Mouse (Mus musculus) splenic B cell, adult 2 months (primary cell): ENCODE data around the gene Thsd4.

ENCODE experiments used
- DNase-seq: peaks from one replicate; pipeline ENCODE4 v3.0.0-alpha.2; 2011; ENCODE audit warnings: low read depth, low spot score
- H3K27me3 ChIP-seq: 2 replicates; pipeline ENCODE4 v1.6.1; 2012; ENCODE audit warnings: mild to moderate bottlenecking, low read length, moderate library complexity, mixed read lengths; ENCODE audit not compliant: control insufficient read depth, poor library complexity, insufficient read depth, severe bottlenecking
- H3K36me3 ChIP-seq: 2 replicates; pipeline ENCODE4 v1.6.1; 2012; ENCODE audit warnings: mild to moderate bottlenecking, low read length, moderate library complexity, mixed read lengths; ENCODE audit not compliant: control insufficient read depth, poor library complexity, insufficient read depth, severe bottlenecking

The Thsd4 gene

DNA sequence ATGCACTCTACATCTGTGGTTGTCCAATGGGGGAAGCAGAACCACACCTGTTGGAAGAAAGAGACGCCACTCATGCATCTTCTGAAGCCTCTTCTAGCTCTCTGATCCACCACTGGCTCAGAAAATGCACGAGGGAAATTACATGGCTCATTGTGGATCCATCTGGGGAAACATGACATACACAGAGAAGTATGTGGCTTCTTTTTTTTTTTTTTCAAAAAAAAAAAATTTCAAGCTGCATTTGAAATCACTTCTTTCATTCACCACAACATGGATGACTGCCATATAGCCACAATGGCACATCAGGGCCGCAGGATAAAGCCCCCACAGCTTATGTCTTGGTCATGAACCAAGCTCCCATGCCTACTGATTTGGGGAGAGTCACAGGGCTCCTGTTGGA is 6.4 kb upstream of the Thsd4 start:
- no peak for DNase-seq
- Histone ChIP-seq H3K36me3 (no peaks in the 10 kb centered on the region), H3K27me3 (no peaks in the 10 kb centered on the region)

DNA sequence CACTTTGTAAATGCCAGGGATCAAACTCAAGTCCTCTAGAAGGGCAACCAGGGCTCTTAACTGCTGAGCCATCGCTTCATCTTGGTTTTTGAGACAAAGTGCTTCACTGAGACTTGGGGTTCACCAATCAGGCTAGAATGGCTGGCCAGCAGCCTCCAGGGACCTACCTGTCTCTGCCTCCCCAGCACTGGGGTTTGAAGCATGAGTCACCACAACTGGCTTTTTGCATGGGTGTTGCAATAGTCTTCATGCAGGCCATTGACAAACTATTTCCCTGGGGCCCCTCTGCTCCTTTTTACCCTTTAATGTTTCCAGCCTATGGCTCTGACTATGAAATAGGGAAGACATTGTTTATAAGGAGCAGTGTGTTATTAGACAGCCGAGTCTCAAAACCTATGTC is 6.0 kb upstream of the Thsd4 start:
- H3K36me3 ChIP-seq, result no peaks in the 10 kb centered on the region
- no peaks in the 10 kb centered on the region for H3K27me3 ChIP-seq
- no peak for DNase-seq

DNA sequence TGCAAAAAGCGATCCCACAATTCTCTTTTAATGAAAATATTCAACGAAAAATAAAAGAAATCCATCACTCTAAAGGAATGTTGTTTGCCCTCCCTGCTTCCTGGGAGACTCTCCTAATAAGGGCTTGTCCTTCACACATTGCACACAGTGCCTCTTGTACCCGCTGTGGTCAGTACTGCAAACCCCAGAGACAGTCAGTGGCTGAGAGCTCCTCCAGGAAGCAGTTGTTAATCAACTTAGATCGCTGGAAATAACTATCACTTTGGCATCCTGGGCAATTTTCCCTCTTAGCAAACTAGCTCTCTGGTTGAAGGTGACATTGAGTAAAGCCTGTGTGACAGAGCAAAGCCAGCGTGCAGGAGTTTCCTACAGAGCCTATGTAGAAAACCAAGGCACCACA is 5.2 kb upstream of the Thsd4 start:
- H3K27me3 ChIP-seq, result no peaks in the 10 kb centered on the region
- DNase-seq, result no peak
- H3K36me3 ChIP-seq, result no peaks in the 10 kb centered on the region

DNA sequence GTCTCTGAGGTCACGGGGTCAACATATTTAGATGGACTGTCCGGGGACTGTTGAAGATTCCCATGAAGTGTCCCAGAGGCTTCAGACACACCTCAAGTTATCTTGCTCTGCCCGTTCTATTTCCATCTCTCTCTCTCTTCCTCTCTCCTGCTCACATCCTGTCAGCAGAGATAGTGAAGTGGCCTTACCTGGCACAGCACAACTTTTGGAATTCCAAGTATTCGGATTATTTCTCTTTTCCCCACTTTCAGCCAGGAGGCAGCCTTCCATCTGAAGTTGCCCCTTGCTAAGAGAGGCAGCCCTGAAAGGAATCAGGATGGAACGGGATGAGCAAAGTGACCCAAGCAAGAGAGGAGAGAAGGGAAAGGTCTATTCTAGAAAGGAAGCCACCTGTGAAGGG is 4.3 kb upstream of the Thsd4 start:
- H3K27me3 ChIP-seq, result no peaks in the 10 kb centered on the region
- DNase-seq, result no peak
- H3K36me3 ChIP-seq, result no peaks in the 10 kb centered on the region

DNA sequence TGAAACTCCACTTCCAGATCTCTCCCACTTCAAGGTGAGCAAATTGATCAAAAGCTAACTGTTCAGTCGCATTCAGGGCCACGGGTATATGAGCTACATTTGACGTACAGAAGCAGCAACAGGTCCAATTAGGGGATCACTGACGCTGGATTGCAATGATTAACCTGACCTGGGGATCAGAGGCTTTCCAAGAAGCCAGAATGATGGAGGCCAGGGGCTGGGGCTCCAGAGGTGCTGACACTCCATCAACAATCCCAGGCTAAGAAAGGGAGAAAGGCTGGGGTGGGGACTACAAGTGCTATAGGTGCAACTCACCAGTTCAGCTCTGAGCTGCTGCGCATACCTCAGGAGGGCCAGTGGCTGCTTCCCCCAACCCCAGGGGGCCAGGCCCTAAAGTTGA is 703 bp downstream of the Thsd4 start:
- no peak for DNase-seq
- no peaks in the 10 kb centered on the region for H3K36me3 ChIP-seq
- H3K27me3 ChIP-seq, result no peaks in the 10 kb centered on the region

DNA sequence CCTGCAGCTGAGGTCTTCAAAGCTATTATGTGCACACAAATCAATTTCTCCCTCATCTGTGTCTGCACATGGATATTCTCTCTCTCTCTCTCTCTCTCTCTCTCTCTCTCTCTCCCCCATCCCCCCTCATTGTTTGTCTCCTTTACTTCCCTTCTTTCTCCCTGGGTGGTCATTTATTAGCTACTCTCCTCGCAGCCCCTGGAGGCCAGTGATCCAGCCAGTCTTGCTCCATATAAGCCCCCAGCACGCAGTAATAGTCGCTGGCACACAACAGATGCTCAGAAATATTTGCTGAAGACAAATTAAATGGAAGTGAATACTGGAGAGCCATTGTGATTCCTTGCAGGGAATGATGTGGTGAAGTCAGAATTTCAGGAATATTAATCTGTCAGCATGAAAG is 2.2 kb downstream of the Thsd4 start:
- no peaks in the 10 kb centered on the region for H3K36me3 ChIP-seq
- DNase-seq, result no peak

DNA sequence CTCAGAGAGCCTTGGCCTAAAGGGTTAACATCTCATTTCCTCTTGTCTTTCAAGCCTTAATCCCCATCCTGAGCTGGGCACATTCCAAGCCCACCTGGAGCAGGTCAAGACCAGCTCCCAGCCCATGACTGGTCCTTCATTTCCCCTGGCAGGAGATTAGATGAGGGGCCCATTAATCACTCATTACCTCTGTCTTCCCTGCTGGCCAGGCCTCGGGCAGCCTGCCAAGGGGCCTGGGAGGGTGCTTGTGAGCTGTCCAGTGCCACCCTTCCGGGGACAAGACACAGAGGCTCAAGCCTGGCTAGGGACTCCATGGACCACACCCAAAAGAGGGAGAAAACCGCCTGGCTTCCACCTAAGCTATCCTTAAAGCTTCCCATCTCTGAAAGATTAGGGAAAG is 3.6 kb downstream of the Thsd4 start:
- no peak for DNase-seq
- Histone ChIP-seq H3K27me3 (no peaks in the 10 kb centered on the region), H3K36me3 (no peaks in the 10 kb centered on the region)

More for the DNA sequence above, 2.2 kb downstream of the Thsd4 start:
- H3K27me3 ChIP-seq, result no peaks in the 10 kb centered on the region

DNA sequence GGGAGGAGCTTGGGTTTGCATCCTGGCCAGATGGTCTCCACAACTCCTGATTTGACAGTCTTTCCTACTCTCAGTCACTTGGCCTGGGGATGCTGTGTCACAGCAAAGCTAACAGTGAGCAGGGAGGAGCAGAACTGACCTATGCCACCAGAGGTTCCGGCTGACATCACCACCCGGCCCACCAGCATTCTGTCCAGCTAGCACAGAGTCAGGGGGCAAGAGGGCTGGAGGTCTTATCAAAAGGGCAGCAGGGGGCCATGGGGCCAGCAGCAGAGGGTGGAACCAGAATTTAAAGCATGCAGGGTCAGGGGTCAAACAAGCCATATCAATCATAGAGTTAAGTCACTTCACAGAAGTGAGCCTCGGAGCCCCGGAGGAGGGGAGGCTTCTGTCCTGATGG is 4.7 kb downstream of the Thsd4 start:
- Histone ChIP-seq H3K36me3 (no peaks in the 10 kb centered on the region), H3K27me3 (no peaks in the 10 kb centered on the region)
- no peak for DNase-seq

DNA sequence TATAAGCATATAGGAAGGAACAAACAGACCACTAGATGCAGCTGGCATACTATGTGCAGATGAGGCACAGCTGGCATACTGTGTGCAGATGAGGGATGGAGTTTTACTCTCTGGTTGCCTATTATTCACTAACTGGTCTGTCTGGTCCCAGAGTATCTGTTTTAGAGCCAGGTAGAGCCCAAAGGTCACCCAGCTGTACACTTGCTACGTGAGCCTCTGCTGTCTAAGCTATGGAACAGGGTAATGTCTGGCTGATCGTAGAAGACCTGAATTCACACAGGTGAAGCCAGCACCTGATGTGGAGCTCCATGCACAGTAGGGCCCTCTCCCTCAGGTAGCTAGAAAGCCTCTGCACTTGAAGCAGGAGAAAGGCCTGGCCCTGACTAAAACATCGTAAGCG is 5.5 kb downstream of the Thsd4 start:
- DNase-seq, result no peak
- no peaks in the 10 kb centered on the region for H3K27me3 ChIP-seq
- no peaks in the 10 kb centered on the region for H3K36me3 ChIP-seq

DNA sequence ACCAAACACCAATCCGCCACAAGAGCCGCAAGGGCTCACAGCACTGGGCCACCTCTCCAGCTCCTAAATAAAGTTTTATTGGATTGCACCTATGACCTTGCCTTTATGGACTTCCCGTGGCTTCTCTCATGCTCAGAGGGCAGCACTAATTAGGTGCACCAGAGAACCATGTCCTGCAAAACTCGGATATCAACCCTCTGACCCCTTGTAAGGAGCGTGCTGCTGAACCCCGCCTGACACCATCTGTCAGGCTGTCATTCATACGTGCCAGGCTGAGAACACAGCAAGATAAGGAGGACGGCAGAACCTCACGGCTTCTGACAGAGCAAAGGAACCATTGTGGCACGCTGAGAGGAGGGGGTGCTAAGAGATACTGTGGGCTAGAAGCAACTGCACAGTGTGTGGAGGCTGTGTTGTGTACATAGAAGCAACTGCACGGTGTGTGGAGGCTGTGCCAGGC is 8.5 kb downstream of the Thsd4 start:
- no peak for DNase-seq
- H3K36me3 ChIP-seq, result no peaks in the 10 kb centered on the region

DNA sequence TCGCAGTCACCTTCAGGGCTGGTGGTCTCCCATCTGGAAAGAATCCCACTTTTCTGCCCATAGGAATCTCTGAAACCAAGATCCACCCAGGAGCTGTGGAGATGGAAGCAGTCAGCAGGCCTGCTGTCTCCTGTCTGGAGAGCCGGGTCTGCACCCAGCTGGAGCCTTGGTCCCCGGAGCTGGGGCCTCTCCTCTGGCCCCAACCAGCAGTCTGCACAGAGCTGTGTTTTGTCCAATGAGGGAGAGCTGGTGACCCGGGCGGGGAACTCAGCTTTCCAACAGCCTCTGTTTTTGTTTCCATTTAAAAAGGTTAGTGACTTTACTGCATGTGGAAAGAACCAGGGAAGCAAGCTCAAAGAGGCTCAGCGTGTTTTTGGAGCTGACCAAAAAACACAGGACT is 11.0 kb downstream of the Thsd4 start:
- DNase-seq, result no peak
- Histone ChIP-seq H3K27me3 (no peaks in the 10 kb centered on the region; the same call in 1 of the 2 replicates), H3K36me3 (no peaks in the 10 kb centered on the region)

More for the DNA sequence above, 8.5 kb downstream of the Thsd4 start:
- H3K27me3 ChIP-seq, result no peaks in the 10 kb centered on the region; the same call in 1 of the 2 replicates

DNA sequence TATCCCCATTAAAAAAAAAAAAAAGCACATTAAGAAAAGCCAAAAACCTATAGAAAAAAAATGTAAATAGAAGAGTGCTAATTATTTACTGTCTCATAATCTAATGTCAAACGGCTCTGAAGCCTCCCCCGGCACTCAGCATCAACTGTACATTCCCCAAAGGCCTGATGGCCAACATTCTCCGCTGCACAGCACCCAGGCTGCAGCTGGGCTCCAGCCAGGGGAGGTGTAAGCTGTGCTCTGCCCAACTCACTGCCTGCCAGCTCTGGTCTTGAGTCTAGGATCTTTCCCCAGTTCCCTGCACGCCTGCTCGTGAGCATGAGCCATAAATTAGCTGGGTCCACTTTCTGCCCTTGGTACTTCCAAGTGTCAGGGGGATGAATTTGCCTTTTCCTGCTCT is 15.7 kb downstream of the Thsd4 start:
- no peak for DNase-seq
- Histone ChIP-seq H3K36me3 (no peaks in the 10 kb centered on the region), H3K27me3 (no peaks in the 10 kb centered on the region; the same call in 1 of the 2 replicates)

DNA sequence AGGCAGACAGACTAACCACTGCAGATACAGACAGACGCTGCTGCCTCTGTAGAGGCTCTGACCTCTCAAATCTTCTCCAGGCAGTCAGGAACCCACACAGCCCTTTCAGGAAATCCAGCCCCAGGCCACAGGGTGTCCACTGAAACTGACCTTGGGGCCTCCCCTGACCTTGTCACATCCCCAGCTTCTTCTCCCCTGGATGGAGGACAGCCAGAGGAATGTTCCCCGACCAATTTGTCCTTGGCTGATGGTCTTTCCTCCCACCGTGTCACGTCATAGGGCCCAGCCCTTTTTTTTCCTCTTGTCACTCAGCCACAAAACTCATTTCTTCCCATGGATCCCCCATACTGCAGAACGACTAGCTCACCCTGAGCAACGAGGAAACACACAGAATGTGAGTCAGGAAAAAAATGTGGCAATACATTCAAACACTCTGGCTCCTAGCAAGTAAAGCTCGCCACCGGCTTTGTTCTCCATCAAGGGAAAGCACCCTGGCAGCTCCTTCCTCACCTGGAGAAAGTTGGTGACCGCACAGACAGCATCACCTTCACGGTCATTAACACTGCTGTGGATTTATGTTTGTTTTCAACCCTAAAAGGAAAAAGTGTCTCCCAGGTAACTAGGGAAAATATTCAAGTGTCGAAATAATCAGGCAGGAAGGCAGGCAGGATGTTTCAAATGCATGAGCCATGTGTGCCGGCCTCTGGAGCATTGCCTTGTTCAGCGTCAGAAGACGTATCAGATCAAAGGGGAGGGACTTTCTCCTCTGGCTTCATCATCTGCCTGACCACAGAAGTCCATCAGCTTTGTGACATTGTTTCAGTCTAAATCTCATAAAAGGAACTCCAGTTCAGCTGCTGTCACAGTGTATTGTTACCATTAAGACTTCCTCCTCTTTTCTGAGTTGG is 17.2 kb downstream of the Thsd4 start:
- Histone ChIP-seq H3K36me3 (no peaks in the 10 kb centered on the region), H3K27me3 (no peaks in the 10 kb centered on the region)
- no peak for DNase-seq

DNA sequence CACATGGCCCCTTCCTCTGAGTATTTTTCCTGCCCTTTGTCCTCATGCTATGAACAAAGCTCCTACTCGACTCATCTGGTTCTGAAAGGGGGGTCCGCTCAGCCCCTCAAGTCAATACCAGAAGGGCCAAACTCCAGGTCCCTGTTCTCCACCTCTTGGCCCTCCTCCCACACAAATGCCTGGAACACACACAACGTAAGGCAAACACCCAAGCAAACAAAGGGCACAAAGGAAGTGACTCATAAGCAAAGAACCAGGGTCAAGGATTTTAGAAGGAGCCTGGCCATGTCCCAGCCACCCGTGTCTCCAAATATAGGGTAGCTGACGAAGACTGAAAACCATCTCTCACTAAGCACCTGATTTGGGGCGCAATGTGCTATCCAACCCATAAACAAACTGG is 19.6 kb downstream of the Thsd4 start:
- Histone ChIP-seq H3K27me3 (no peaks in the 10 kb centered on the region), H3K36me3 (no peaks in the 10 kb centered on the region)
- no peak for DNase-seq

DNA sequence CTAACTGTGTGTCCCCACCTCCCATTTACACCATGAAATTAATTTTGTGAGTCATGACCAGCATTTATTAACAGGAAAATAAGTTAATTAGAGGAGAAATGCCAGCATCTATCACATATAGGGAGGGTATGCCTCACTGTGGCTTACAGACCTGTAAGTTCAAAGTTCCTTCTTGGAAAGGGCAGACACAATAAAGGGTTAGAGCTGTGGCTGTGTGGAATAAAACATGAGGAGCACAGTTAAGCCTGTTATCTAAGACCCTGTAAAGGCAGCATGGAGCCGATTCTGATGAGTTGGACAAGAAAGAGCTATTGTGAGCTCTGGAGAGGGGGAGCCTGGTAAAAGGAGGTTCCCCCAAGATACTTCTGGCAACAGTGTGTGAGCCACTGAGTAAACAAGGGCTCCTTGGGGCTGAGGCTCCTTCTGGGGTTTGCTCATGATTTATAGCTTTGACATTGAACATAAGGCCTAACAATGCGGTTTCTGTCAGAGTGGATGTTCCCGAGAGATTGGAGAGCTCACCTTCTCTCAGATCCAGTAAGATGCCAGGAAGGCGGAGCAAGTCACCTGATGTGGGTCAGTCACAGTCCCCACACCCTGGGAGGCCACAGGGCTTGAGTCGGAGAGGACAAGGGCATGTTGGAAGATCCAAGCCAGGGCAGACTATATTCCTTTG is 20.2 kb downstream of the Thsd4 start:
- no peak for DNase-seq
- no peaks in the 10 kb centered on the region for H3K27me3 ChIP-seq
- H3K36me3 ChIP-seq, result no peaks in the 10 kb centered on the region
